Mouse (Mus musculus): ENCODE measurements around the gene Gm17606. TPM values are rescaled to one million over a fixed set of nuclear protein-coding genes. Genes with fewer than 3 reads are reported as not detected.

Gm17606 gene
- total RNA-seq, 2 experiments from 2014 or later = not detected

DNA sequence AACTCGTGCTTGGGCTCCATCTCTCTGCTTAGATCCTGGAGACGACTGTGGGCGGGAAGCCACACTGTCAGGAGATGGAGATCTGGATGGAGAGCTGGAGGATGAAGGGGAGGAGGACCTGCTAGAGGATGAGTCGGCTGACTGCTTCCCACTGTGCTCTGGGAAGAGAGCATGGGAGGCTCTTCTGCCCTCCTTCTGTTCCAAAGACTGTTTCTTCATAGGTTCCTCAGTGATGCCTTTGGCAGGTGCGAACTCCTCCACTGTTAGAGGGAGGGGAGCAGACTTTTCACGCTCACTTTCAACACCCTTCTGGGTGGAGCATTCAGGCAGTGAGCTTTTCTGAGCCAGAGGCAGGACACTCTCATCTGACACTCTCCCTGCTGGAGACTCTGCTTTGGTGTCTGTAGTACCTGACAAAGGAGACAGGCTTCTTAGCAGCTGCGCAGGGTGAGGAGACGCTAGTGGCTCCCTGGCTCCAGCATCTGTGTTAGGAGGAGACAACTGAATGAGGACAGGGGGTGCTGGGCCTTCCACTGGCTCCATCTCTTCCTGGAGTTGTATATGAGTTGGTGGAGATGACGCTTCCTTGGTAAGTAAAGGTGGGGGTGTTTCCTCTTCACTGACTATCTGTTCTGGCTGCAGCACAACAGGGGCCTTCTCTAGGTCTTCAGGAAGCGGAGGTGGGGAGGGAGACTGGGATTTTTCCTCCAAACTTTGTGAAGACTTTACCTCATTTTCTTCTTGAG is 23.9 kb downstream of the Gm17606 start:
- no peak for DNase-seq

DNA sequence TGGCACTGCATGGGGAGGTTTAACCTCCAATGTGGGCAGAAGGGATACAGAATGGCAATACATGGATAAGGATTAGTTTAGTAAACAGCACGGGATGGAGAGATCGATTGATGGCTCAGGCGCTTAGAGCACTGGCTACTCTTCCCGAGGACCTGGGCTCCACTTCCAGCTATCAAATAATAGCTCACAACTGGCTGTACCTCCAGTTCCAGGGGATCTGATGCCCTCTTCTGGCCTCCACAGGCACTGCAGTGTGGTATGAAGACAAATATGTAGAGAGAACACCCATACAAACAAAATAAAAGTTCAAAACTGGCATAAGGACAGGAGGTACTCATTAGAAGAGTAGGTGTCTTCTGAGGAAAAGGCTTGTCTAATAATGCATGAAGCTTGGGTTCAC is 28.6 kb downstream of the Gm17606 start:
- DNase-seq = peak; percentile 50 to 74

DNA sequence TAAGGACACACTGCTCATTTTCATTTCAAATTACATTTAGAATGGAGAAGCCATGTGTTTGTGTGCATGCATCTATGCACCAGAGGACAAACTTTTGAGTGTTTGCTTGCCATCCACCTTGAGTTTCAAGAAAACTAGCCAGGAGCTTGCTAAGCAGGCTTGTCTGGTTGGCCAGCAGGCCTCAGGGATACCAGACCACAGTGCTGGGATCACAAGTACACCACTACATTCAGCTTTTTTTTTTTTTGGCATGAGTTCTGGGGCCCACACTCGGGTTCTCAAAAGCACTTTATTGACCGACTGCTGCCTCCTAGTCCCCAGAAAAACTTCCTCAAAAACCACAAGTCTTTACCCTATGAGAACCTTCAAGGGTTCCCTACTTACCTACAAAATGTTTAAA is 33.6 kb downstream of the Gm17606 start:
- DNase-seq = no peak

DNA sequence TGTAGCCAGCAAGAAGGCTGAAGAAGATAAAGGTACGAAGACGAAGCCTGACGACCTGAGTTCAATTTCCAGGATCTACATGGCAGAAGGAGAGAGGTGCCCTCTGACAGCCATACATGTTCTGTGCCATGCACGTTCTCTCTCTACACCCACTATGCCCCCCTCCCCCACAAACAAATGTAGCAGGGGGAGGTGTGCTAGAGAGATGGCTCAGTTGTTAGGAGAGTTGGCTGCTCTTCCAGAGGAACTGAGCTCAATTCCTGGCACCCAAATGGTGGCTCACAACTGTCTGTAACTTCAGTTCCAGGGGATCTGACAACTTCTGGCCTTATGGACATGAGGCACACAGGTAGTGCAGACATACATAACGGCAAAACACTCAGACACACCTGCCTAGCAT is 35.5 kb downstream of the Gm17606 start:
- no peak for DNase-seq

DNA sequence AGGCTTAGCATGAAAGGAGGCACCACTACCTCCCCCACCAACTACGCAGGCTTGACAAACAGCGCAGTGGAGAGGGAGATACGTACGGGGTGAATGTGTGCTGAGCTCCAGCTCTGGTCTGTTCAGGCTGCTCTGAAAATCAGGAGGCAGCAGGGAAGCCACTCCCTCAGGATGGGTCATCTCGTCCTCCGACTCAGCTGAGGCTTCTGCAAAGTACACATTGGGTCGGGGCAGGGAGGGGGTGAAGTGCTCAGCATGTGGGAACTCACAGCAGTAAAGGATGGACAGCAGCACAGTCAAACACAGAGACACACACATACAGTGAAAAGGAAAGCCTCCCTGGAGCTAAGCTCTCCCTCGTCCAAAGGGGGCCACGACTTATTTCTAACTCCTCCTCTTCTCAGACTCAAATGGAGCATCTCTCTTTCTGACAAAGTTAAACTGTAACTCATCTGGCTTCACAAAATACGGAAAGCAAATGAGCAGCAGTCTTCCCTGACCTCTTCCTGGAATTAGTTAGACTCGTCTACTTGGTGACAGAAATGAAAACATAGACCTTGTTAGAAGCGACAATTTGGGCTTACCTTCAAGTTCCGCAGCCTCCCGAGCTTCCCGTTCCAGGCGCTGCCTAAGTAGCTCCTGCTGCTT is 38.0 kb downstream of the Gm17606 start:
- no peak for DNase-seq

DNA sequence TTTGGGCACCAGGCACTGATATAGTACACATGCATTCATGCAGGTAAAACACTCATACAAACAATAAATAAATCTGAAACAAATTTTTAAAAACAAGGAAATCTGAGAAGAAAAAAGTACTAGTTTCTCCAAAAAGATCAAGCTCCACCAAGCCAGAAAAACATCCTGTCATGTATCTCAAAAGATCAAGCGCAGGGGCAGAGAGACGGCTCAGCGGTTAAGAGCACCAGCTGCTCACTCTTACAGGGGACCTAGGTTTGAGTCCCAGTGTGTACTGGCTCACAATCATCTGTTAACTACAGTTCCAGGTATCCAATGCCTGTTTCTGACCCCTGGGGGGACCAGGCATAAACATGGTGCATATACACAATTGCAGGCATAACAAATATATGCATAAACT is 41.6 kb downstream of the Gm17606 start:
- no peak for DNase-seq

DNA sequence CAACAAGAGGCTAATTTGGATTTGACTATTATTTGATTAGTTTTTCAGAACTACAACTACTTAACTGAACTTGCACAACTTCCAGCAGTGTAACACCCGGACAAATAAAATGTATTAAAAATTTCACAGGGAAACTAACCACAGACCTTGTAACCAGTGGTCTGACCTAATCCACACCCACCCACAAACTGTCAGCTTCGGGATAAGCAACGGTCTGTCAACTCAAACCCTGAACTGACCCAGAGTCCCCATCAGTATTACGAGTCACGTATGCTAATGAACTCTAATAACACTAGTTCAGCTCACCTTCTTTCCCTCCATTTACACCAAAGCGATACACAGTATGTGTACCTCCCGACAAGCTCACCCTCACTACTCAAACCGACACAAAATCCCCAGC is 44.7 kb downstream of the Gm17606 start:
- no peak for DNase-seq

DNA sequence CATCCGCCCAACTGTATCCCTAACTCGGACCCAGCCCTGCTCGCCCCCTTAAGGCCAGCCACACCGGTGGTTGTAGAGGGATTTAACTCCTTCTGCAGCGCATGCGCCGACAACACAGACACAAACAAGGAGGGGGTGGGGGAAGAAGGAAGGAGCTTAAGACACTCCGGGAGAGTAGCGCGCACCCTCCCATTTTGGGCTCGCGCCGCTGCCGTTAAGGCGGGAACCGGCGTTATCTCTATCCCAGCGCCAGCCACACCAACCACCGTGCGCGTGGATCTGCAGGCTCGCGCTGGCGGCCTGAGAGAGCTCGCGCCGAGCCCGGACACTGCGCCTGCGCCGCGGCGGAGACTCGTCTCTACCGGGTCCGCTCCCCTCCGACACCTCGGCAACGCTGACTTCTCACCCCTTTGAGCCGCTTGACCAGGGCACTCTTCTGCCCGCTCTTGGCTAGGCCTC is 45.3 kb downstream of the Gm17606 start, which contains the start of gene 1700123O20Rik:
1700123O20Rik (plus strand) TSS at position 154 of the 459 bp plus-strand sequence.
- DNase-seq = peak in 1 of 2 experiments; percentile 86

DNA sequence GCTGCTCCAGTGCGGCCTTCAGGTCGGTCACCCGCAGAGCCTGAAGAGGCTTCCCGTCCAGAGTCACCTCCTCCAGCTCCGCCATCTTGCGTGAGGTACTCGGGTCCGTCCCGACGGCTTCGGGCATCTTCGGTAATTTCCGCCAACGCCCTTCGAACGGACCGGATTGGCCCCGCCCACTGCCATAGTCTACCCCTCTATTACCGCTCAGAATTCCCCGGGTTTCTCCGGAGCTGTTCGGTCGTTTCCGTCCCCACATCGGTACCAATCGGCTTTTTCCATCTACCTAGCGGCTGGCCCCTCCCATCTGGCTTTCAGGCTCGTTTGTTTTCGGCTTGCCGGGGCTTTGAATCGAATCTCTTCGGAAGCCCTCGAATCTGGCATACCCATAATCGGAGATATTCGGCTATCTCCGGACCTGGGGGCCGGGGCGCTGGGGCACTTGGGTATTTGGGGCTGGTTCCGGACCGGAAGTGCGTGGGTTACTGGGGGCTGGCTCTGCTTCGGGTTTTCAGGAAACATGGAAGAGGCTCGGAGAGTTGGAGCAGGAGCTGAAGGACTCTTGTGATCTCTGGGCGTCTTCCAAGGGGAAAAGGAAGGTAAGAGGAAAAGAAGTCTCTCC is 45.9 kb downstream of the Gm17606 start, which contains the start of gene Acin1:
Acin1 (minus strand) TSS at position 410 of the 622 bp plus-strand sequence.
- peak; percentile 100 for DNase-seq

DNA sequence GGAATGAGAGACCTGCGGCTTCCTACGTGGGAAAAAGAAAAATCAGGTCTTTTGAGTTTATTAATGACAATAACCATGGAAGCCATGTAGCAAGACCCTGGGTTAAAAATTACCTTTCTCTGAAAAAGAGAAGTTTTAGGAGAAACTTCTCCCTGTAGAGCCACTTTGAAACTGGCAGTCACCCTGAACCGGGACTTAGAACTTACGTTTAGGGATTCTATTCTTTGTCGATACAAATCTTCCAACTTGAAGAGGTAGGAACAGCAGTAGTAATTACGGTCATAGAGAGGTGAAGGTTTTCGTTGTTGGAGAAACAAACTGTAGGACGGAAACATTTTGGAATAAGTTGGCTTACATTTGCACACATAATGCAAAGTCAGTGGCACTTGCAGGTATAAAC is 46.5 kb downstream of the Gm17606 start:
- DNase-seq = no peak

DNA sequence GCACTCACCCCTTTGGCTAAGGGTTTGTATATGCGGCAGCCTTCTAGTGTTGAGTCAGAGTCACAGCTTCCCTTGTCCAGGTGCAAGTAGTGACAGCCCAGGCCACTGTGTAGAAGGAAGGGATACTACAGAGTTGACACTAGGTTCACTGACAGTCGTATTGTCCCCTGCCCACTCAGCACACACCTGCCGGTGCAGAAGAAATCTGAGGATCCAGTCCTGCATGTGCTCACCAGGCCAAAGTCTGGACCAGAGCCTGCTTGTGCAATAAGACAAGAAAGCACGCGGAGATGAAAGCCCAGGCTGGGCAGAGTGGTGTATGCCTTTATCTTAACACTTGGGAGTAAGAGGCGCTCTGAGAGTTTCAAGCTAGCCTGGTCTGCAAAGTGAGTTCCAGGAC is 54.3 kb downstream of the Gm17606 start:
- no peak for DNase-seq

DNA sequence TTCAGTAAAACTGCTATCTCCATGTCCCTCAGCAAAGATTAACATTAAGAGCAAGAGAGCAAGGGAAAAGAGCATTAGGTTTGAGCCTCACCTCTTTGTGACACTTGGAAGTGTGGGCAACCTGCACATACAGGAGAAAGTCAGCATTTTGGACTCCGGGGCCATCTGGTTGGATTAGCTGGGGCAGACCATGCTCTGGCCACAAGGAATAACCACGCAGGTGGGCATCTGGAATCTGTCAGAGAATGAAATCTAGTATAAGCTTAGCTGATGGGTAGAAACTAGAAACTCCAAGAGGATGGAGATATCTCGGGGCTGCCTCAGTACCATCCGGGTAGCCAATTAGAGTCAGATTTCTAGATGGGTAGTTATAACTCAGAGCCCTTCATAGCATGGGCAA is 56.0 kb downstream of the Gm17606 start:
- no peak for DNase-seq

Small RNA genes lying within 50 kb of the gene (microRNA-seq; reads per million reads assigned to microRNA genes)
- gene Mir686 (0 reads per million in 2 experiments), gene Mir6948 (0 to 0.27 reads per million in 2 experiments)

Other genes starting within 250 kb of the Gm17606 start
- gene Slc7a7, start 223.2 kb upstream of the Gm17606 start, total RNA-seq (2021) = 1 to 10 TPM; 4.8 to 6.5 TPM
- gene Mrpl52, start 214.0 kb upstream of the Gm17606 start, total RNA-seq (2021) = 100 to 1,000 TPM; 122 to 150 TPM
- 10 to 100 TPM; 12.4 to 15.3 TPM for gene Mmp14, start 209.3 kb upstream of the Gm17606 start, total RNA-seq (2021)
- 10 to 100 TPM; 40.0 to 47.8 TPM for gene Lrp10, start 176.8 kb upstream of the Gm17606 start, total RNA-seq (2021)
- not detected for gene Rem2, start 164.9 kb upstream of the Gm17606 start, total RNA-seq (2021)
- 10 to 100 TPM; 32.2 to 33.2 TPM for gene Prmt5, start 123.4 kb upstream of the Gm17606 start, total RNA-seq (2021)
- 1 to 10 TPM; 2.6 to 2.8 TPM for gene Haus4, start 86.3 kb upstream of the Gm17606 start, total RNA-seq (2021)
- 1 to 10 TPM; 3.7 to 3.9 TPM for gene Ajuba, start 63.4 kb upstream of the Gm17606 start, total RNA-seq (2021)
- gene 4931414P19Rik, start 35.0 kb upstream of the Gm17606 start, total RNA-seq (2021) = 1 to 10 TPM; 3.0 to 6.1 TPM
- 100 to 1,000 TPM; 173 to 201 TPM for gene Psmb5, start 22.9 kb upstream of the Gm17606 start, total RNA-seq (2021)
- not detected for gene Psmb11, start 19.5 kb upstream of the Gm17606 start, total RNA-seq (2021)
- gene Cdh24, start 412 bp downstream of the Gm17606 start, total RNA-seq (2021) = under 1 TPM; 0.12 to 0.59 TPM
- 10 to 100 TPM; 15.4 to 15.5 TPM for gene 1700123O20Rik, start 45.3 kb downstream of the Gm17606 start, total RNA-seq (2021)
- 10 to 100 TPM; 64.7 to 81.3 TPM for gene Acin1, start 46.0 kb downstream of the Gm17606 start, total RNA-seq (2021)
- not detected for gene Gm29776, start 57.9 kb downstream of the Gm17606 start, total RNA-seq (2021)
- gene Cebpe, start 71.2 kb downstream of the Gm17606 start, total RNA-seq (2021) = not detected
- gene Slc7a8, start 141.0 kb downstream of the Gm17606 start, total RNA-seq (2021) = 1 to 10 TPM; 3.1 to 3.3 TPM
- gene Rnf212b, start 173.2 kb downstream of the Gm17606 start, total RNA-seq (2021) = under 1 TPM; 0.36 to 0.57 TPM
- 1 to 10 TPM; 4.7 to 5.5 TPM for gene Homez, start 230.0 kb downstream of the Gm17606 start, total RNA-seq (2021)
- gene Ppp1r3e, start 236.6 kb downstream of the Gm17606 start, total RNA-seq (2021) = 1 to 10 TPM; 3.3 to 3.4 TPM
- gene Bcl2l2, start 242.4 kb downstream of the Gm17606 start, total RNA-seq (2021) = 10 to 100 TPM; 42.4 to 44.1 TPM
- gene Gm20521, start 242.5 kb downstream of the Gm17606 start, total RNA-seq (2021) = 1 to 10 TPM; 6.6 to 9.0 TPM

All from heart, adult 18-20 months (tissue).